Mouse (Mus musculus) left cerebral cortex, adult 2 months (tissue): ENCODE measurements around the gene Tmem245. TPM values are rescaled to one million over a fixed set of nuclear protein-coding genes. Genes with fewer than 3 reads are reported as not detected.

Source experiments
- DNase-seq, 2 experiments: peaks; one replicate each; pipeline ENCODE4 v3.0.0; 2021 to 2022; ENCODE audit warnings: low spot score in 2 of 2, mixed read lengths in 1 of 2; ENCODE audit errors: extremely low spot score in 1 of 2
- H3K27ac ChIP-seq: fragments of 200-600 bp; 2 replicates; pipeline ENCODE4 v1.8.1; 2022
- H3K4me3 ChIP-seq: fragments of 200-600 bp; 2 replicates; pipeline ENCODE4 v1.8.1; 2022
- CTCF ChIP-seq: fragments of 200-600 bp; IDR thresholded peaks from 2 replicates; pipeline ENCODE4 v1.8.1; 2022; ENCODE audit warnings: antibody characterized with exemption, mild to moderate bottlenecking, moderate library complexity
- intact Hi-C: fragments of 180-260 bp; cut with DNase I; formaldehyde crosslinking; loops from one replicate; pipeline ENCODE4 v1.15.1; 2025
- long read RNA-seq, 2 experiments: library from polyadenylated mRNA; stranded (forward); transcript quantifications; one replicate each; pipeline ENCODE4 v2.0.0; 2021; ENCODE audit warnings: borderline mapping rate in 2 of 2
- total RNA-seq, 2 experiments: library from RNA; stranded (reverse); gene quantifications; 2 replicates each; pipeline ENCODE4 v1.2.3; 2021

The Tmem245 gene
- total RNA-seq, result 10 to 100 TPM; 41.7 to 42.2 TPM
- long read RNA-seq, experiment 1, full-length matches to known transcripts, result 6 of 16 reads
- long read RNA-seq, experiment 1, partial matches to known transcripts, result 0 of 16 reads
- long read RNA-seq, experiment 1, other reads (novel, unspliced or antisense), result 10 of 16 reads
- long read RNA-seq, experiment 2, full-length matches to known transcripts, result 4 of 6 reads
- long read RNA-seq, experiment 2, partial matches to known transcripts, result 0 of 6 reads
- long read RNA-seq, experiment 2, other reads (novel, unspliced or antisense), result 2 of 6 reads

- Histone ChIP-seq H3K4me3 (peak within 1 kb of the TSS; percentile 61), H3K27ac (peak within 1 kb of the TSS; percentile 88)
- intact Hi-C loops, result no loop called here
- DNase-seq, result peak; percentile 90 to 92
- no peak for TF ChIP-seq CTCF
These were observed at the start of gene Tmem245 for GRCm38 (mm10) chr4:56946641-56947640. Gene Tmem245, minus strand, starts transcription at chr4:56947437.

GRCm38 (mm10) chr4:56993331-56993730 lies 46.1 kb upstream of the Tmem245 start:
- H3K4me3 ChIP-seq, result no peak overlapping the region
- intact Hi-C loops, result no loop called here
- DNase-seq, result no peak
- TF ChIP-seq CTCF, result no peak
- H3K27ac ChIP-seq, result no peak overlapping the region

- no peak for TF ChIP-seq CTCF
- no peak overlapping the region; the same call in 1 of the 2 replicates for H3K27ac ChIP-seq
- intact Hi-C loops, result no loop called here
- DNase-seq, result no peak
- H3K4me3 ChIP-seq, result no peak overlapping the region
These were observed 44.7 kb upstream of the Tmem245 start for GRCm38 (mm10) chr4:56991951-56992350.

- Histone ChIP-seq H3K27ac (peak within 1 kb of the TSS; percentile 90), H3K4me3 (peak within 1 kb of the TSS; percentile 66)
- DNase-seq, result peak; percentile 78 to 79
- intact Hi-C loops, result no loop called here
- no peak for TF ChIP-seq CTCF
These were observed 43.0 kb upstream of the Tmem245 start, which contains the start of gene Frrs1l for GRCm38 (mm10) chr4:56990215-56990584. Gene Frrs1l, minus strand, starts transcription at chr4:56990391.

GRCm38 (mm10) chr4:56989431-56990214 lies 42.4 kb upstream of the Tmem245 start:
- intact Hi-C loops, result loop anchor here (1.0 to 5.0 kb wide), 2 partner anchors 23 to 122 kb away; partner anchors contain the start of gene Ctnnal1
- Histone ChIP-seq H3K27ac (peak overlapping the region; percentile 90), H3K4me3 (peak overlapping the region; percentile 66)
- peak; percentile 26 to 53 for DNase-seq
- TF ChIP-seq CTCF, result no peak

- intact Hi-C loops, result loop anchor here (1.0 kb wide), 1 partner anchor 24 kb away; no protein-coding TSS in a partner anchor
- peak in 1 of 2 experiments; percentile 42 for DNase-seq
- H3K4me3 ChIP-seq, result no peak overlapping the region
- TF ChIP-seq CTCF, result no peak
- H3K27ac ChIP-seq, result peak overlapping the region; percentile 25
These were observed 18.4 kb upstream of the Tmem245 start for GRCm38 (mm10) chr4:56965586-56966179.

- H3K4me3 ChIP-seq, result no peak overlapping the region
- TF ChIP-seq CTCF, result no peak
- intact Hi-C loops, result no loop called here
- H3K27ac ChIP-seq, result no peak overlapping the region; the same call in 1 of the 2 replicates
- DNase-seq, result peak in 1 of 2 experiments; percentile 59
These were observed 16.4 kb upstream of the Tmem245 start for GRCm38 (mm10) chr4:56963687-56964086.

- intact Hi-C loops, result no loop called here
- DNase-seq, result no peak
- TF ChIP-seq CTCF, result no peak
- H3K27ac ChIP-seq, result no peak overlapping the region
- no peak overlapping the region for H3K4me3 ChIP-seq
These were observed 14.2 kb upstream of the Tmem245 start for GRCm38 (mm10) chr4:56961320-56961925.

GRCm38 (mm10) chr4:56957518-56957917 lies 10.3 kb upstream of the Tmem245 start:
- no peak for DNase-seq
- no peak overlapping the region for H3K27ac ChIP-seq
- TF ChIP-seq CTCF, result no peak
- intact Hi-C loops, result no loop called here
- no peak overlapping the region for H3K4me3 ChIP-seq

GRCm38 (mm10) chr4:56953235-56953634 lies 6.0 kb upstream of the Tmem245 start:
- TF ChIP-seq CTCF, result no peak
- no peak overlapping the region for H3K27ac ChIP-seq
- DNase-seq, result no peak
- H3K4me3 ChIP-seq, result no peak overlapping the region
- intact Hi-C loops, result no loop called here

GRCm38 (mm10) chr4:56951701-56952100 lies 4.5 kb upstream of the Tmem245 start:
- DNase-seq, result no peak
- no peak for TF ChIP-seq CTCF
- Histone ChIP-seq H3K27ac (no peak overlapping the region), H3K4me3 (no peak overlapping the region)
- intact Hi-C loops, result no loop called here
